Mouse (Mus musculus) brain, adult 2 months (tissue): ENCODE measurements around the gene Mex3a.

ENCODE experiments used
- DNase-seq: peaks from one replicate; pipeline ENCODE4 v3.0.0; 2011; ENCODE audit warnings: low read depth, low spot score

Gene Mex3a

DNA sequence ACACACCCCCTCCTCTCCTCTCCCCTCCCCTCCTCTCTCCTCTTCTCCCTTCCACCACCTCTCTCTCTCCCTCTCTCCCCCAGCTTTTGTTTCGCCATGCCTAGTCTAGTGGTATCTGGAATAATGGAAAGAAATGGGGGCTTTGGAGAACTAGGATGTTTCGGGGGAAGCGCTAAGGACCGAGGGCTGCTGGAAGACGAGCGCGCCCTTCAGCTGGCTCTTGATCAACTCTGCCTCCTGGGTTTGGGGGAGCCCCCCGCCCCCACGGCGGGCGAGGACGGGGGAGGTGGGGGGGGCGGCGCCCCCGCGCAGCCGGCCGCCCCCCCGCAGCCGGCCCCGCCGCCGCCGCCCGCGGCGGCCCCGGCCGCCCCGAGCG lies at the start of gene Mex3a:
Gene Mex3a, plus strand, starts transcription at position 97 of the 376 bp plus-strand sequence.
- no peak for DNase-seq

DNA sequence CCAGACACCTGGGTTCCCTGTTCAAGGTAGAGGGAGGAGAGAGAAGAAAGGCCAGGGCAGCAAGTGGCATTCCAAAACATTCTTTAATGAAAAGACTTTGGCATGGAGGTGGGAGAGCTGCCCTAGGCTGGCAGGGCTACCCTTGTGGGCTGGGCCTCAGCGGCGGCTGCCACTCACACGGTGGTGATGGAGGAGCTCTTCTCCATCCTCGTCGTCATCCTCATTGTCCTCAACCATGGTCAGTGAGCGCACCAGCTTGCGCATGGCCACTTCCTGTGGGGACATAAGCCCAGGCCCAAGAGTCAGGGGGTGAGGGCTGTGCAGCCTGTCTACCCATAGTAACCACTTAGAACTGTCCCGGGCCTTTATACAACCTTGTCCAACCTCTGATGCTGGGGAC lies 49.1 kb upstream of the Mex3a start:
- DNase-seq = no peak

DNA sequence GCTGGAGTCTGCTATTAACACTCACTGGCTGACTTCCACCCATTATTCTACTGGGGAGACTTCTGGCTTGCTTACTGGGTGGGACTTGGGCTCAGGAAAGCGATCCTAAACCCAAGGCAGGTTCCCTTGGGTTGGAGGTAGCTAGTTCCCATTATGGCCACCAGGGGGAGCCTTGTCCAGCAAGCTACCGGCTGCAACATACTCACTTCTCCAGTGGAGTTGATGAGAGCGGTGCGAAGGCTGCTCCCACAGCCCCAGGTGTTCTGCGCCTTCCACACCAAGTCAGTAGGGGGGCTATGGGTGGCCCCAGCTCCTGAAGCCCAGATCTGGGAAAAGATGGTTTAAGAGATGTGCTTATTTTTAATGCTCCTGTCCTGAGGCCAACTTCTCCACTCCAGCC lies 48.6 kb upstream of the Mex3a start:
- peak; percentile 89 for DNase-seq

DNA sequence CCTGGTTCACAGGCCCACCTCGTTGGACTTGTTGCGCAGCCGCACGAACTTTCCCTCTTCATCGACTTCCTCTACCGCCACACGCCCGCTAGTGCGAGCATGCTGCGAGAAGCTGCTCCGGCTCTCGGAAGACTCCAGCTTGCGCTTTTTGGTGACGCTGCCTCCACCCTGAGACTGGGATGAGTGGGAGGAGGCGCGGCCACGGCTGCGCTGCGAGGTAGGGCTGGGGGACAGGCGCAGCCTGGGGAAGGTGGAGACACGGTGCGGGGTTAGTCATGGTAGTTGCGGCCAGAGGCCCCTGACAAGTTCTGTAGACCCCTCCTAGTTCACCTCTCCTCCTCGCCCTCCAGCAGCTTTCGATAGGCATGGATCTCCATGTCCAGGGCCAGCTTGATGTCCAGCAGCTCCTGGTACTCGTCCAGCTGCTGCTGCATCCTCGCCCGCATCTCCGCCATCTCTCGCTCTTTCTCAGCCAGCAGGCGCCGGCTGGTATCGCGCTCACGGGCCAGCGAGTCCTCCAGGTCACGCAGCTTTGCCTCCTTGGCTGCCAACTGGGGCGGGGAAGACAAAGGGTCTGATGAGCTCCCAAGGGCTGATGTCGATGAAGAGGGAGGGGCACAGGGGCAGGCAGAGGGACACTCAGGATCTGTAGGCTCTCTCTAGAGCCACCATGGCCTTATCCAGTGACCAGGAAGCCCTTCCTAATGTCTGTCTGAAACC lies 47.4 kb upstream of the Mex3a start:
- DNase-seq = peak; percentile 72

DNA sequence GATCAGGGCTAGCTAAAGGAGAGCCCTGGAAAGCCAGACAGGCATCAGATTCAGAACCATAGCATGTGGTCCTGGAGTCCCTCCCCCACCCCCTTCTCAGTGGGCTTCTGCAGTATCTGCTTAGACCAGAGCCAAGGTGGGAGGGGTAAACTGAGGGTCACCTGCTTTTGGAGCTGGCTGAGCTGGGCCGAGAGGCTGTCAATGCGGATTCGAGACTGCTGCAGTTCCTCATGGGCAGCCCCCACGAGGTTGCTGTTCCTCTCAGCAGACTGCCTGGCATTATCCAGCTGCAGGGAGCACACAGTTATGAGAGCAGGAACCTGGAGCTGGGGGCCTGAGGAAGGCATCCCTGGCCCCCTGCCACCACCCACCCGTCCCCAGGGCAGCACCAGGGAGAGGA lies 46.2 kb upstream of the Mex3a start:
- DNase-seq = no peak

DNA sequence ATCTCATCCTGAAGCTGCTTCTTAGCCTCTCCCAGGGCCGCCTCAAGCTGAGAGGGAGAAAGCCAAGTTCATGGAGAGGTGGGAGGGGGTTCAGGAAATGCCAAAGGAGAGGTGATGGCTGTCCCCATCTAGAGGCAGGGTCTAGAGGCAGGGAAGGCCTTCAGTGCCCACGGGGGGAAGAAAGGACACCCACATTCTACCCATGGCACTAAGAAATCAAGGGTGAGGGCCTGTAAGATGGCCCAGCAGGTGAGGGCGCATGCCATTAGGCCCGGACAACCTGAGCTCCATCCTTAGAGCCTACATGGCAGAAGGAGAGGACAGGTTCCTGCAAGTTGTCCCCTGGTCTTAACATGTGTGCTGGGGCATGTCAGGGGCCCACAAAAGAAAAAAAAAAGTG lies 45.3 kb upstream of the Mex3a start:
- no peak for DNase-seq

DNA sequence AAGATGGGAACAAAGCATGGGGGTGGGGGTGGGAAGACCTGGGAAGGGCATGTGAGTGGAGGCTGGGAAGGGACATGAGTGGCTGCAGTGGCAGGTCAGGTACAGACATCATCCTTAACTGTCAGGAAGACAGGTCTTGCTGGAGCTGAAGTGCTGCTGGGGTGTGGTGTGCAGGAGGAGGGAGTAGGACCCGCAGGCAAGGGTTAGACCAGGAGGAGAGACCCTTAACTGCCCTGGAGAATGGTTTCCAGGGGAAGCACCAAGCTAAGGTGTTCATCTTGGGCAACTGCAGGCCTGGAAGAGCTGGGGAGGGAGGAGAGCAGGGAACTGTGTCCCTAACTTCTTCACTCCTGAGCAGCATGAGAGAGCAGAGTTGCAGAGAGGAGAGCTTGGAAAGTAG lies 44.8 kb upstream of the Mex3a start:
- no peak for DNase-seq

DNA sequence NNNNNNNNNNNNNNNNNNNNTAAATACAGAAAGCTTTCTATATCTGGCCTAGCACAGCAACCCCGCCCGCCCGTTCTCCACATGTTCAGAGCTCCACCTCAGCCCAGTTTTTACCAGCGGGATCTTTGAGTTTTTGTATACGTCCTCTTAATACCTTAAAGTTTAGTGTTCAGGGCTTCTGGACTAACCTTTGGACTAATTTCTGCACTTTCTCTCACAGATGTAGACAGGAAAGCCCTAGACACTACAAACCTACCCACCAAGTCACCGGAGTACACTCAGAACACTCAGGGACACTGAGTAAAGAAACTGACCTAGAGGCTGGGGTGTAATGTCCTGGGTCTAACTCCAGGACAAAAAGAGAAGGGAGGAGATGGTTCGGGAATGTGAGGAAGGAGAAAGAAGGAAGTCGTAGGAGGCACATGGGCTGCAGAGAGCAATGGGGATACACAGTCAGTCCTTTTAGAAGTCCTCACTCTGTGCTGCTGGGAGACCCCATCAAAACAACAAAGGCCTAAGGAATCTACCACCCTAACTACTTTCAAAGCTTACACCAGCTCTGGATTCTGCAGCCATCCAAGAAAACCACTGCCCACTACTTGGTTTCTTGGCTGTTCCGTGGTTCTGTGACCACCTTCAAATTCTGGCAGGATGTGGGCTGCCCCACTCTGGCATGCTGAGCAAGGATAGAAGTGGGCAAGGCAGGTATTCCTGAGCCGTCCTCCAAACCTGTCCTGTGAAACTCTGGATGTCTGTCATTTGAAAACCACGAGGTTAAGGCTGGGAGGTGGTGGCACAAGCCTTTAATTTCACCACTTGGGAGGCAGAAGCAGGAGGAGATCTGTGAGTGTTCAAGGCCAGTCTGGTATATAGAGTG lies 38.3 kb upstream of the Mex3a start:
- no peak for DNase-seq

DNA sequence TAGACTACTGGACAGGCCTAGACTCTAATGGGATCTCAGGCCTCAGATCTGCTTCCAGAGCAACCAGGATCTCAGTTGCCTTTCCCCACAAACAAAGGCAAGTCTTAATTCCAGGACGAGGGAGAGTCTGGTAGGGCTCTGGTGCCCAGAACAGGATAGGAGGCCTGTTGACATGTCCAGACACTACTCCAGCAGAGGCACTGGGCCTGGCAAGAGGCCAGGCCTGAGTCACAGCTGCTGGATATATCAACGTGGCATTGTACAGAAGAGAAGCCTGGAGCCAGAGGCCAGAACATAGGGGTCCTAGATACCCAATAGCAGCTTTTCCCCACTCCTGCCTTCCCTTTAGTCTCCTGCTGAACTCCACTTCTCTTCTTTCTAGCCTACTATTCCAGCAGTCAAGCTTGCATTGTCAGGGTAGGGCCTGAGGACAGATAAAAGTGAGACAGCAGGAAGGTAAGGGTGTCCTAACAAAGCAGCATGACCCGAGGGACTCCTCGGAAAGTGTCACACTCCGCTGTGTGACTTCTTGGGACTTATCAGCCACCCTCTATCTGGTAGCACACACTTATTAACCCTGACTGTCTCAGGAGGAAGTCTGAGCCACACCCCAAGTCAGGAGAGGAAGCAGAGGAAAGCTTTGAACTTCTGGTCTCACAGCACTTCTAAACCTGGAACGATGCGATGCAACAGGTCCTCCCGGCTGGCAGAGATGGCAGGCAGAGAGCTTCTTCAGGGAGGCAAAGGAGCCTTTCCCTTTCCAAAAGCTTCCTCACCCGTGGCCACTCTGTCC lies 37.2 kb upstream of the Mex3a start:
- DNase-seq = peak; percentile 86

DNA sequence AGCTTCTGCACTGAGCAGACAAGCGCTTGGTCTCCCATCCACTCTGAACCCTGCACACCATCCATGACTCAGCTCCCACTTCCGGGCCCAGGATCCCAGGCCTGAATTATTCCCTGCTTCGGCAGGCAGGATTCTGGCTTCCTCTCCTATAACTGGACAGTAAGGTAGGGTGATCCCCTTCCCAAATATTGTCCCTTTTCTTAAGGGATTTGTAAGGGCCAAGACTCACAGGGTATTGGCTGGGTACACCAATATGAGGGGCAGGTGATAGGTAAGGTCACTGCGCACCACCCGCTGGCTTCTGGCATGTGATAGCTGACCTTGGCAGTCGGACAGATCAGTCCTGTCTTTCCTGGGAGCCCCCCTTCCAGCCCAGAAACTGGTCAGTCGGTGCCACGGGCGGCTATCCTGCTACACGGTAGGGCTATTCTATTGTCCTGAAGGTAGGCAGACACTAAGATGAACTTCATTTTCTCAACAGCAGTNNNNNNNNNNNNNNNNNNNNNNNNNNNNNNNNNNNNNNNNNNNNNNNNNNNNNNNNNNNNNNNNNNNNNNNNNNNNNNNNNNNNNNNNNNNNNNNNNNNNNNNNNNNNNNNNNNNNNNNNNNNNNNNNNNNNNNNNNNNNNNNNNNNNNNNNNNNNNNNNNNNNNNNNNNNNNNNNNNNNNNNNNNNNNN lies 36.3 kb upstream of the Mex3a start:
- DNase-seq = no peak

DNA sequence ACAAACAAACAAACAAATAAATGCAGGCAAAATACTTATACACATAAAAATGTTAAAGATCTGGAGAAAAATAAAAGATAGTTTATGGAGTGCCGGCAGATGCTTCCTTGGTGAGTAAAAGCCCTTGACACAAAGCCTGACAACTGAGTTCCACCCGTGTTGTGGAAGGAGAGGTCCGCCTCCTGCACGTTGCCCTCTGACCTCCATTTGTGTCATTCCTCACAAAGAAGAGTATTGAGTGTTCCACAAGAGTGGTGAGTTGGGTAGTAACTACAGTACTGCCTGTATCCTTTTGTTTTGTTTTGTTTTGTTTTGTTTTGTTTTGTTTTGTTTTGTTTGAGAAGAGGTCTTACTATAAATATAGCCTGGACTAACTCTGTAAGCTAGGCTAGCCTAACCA lies 32.6 kb upstream of the Mex3a start:
- no peak for DNase-seq

DNA sequence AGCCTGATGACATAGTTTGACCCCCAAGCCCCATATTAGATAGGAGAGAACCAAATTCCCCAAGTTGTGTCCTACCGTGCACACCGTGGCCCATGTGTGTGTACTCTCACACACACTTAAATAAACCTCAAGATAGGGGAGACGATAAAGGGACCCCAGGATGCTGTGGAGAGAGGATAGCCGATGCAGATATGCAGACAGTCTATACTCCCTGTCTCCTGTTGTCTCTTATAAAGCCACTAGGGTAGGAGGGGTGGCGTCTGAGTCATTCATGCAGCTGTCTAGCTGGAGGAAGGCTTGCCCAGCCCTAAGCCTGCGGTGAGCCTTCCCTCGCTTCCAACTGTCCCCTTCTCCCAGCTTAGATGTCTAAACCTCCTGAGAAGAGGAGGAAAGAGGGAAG lies 32.1 kb upstream of the Mex3a start:
- DNase-seq = peak; percentile 75

DNA sequence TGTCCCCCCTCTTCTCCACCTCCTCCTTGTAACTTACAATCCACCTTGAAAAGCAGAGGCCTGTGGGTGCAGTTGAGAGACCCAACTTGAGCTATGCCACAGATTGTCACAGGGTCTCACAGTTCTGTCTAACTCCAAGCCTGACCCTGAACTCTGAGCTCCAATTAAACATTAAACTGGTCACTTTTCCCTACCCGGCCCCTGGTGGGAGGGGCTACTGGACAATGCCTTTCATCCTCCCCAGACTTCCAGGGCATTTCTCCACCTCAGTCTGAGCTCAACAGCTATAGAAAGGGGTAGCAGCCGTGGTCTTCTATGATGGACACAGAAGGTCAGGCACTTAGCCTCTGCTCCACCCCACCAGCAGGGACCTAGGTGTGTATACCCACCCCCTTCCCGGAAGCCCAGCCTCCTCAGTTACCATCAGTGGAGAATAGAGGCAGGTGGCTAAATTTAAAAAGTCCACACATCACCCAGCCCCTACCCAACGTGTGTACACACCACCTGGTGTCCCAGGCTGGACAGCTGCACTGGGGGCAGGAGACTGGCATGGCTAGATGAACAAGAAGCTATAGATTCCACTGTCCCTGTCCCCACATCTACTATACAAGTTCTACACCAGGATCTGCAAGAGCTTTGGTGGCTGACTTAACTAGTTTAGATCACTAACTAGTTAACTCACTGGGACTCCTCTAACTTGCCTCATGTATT lies 31.4 kb upstream of the Mex3a start:
- no peak for DNase-seq

DNA sequence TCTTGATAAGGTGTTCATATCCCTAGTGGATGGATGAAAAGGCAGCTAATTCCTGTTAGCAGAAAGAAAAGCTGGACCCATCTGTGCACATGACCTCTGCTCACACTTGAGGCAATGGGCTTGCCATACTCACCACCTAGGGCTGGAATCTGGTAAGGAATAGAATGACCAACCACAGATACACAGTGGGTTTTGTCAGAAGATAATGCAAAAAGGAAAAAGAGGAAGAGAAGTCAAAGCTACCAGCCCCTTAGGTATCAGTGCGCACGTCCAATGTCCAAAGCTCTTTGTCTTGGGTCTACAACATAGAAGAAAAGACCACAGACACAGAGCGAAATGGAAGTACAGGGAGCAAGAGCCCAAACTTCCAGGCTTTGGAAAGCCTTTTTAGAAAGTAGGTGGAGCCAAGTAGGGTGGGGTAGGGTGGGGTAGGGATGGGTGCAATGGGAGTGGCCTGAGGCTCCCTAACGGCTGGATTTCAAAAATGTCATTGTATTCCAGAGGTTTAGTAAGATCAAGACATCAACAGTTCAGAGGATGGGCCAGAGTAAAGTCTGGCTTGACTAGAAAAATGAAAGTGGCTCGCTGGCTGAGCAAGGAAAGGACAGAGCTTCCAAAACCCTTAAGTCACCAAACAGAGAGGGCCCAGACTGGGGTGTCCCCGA lies 30.7 kb upstream of the Mex3a start:
- no peak for DNase-seq

DNA sequence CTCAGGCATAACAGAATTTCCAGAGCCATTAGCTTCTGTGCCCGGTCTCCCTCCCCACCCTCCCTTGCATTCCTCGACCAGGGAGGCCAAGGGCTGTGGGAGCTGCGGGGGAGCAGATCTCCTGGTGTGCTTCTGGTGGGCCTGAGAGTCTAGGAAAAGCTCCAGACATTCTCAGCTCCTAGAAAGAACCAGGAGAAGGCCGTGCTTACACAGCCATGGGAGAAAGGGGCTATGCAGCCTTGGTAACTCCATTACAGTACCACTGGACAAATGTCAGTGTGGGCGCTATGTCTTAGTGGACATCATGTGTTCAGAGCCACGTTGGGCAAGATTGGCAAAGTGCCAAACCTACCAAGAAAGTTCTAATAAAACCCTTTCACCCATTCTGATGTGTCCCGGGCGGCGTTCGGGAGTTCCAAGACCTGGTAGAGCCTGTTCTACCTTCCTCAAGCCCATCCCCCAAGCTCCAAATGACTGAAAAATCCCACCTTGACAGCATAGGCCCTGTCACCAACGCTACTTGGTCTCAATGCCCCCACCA lies 30.1 kb upstream of the Mex3a start:
- no peak for DNase-seq

DNA sequence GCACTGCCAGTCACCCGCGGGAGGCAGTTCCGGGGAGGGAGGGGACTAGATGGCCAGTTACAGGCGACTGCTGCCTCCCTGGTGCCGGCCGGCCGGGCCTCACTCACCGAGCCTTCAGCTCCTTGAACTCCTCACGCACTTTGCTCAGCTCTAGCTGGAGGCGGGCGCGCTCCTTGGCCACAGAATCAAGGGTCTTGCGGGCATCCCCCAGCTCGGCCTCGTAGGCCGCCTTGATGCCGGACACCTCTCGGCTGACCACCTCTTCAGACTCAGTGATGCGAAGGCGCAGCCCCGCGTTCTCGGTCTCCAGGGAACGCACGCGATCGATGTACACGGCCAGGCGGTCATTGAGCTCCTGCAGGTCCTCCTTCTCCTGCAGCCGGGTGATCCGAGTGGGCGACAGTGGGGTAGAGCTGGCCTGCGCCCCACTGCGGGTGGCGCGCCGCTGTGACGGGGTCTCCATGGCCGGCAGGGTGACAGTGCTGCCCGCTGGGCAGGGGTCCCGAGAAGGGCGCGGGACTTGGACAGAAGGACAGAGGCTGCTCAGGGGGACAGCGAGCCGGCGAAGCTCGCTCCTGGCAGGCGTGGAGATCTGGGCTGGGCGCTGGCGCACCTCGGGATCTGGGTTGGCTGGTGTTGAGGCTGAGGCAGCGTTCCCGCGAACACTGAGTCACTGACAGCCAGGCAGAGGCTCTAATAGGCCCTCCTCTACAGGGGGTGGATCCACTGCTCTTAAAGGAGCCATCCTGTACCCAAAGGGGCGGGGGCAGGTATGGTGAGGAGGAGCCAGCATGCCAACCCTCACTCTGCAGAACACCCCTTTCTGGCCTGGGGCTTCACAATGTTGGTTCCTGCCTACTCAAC lies 29.3 kb upstream of the Mex3a start:
- peak; percentile 98 for DNase-seq

DNA sequence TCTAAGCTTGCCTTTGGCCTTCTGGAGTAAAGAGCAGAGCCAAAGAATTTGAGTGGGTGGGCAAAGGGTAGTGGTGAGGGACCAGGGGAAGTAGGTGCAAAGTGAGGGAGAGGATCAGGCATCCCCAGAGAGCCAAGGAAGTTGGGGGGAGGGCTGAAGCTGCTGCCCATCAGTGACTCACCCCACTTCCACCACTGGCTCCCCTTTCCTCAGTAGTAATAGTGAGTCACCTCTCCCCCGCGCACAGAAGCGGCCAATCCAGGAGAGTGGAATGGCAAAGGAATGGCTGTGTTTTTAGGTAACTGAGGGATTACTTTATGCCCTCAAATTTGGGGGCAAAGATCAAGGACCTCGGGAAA lies 28.7 kb upstream of the Mex3a start:
- peak; percentile 89 for DNase-seq

DNA sequence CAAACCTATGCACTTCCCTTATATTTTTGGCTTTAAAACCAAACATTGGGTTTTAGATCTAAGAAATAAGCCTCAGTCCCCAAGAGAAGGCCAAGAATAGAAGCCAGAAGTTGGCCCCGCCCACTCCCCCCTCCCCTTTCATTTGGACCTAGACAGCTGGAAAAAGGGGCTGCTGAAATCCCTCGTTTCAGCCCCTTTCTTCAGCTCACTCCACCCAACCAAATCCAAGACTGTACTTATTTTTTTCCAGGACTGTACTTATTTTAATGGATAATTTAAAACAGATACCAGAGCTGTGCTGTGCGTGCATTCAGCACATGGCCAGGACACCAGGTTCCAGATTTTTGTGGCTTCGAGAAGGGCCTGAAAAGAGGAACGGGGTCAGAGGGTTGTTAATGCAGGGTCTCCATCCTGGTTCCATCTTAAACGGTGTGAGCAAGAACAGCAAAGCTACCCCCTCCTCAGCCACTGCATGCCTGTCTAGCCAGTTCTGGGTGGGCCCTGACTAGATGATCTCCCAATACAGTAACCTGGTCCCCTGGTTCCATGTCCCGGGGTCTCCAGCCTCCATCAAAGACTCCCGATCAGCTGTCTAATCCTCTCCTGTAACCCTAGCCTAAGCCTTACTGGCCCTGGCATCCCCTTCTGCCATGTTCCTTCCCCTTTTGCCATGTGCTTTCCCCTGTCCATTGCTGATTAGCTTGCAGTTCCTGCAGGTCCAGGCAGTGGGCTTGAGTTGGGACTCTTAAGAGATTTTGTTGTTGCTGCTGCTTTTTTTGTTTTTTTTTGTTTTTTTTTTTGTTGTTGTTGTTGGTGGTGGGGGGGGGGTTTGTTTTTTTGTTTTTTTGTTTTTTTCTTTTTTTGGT lies 28.1 kb upstream of the Mex3a start:
- no peak for DNase-seq
